Mouse (Mus musculus): ENCODE data around the gene Ing4. TPM values are rescaled to one million over a fixed set of nuclear protein-coding genes. Genes with fewer than 3 reads are reported as not detected.

The Ing4 gene
- polyA plus RNA-seq, 1 experiment: 16.1 TPM

GRCm38 (mm10) chr6:125071896-125072279, 32.3 kb downstream of the Ing4 start:
- TF ChIP-seq GATA1 (IDR thresholded peaks at IDR 0.05; ENCODE audit: low read length): no peak

GRCm38 (mm10) chr6:125073825-125074224, 34.3 kb downstream of the Ing4 start:
- no peak for TF ChIP-seq GATA1 (IDR thresholded peaks at IDR 0.05; ENCODE audit: low read length)

GRCm38 (mm10) chr6:125081394-125081793, 41.8 kb downstream of the Ing4 start:
- TF ChIP-seq GATA1 (IDR thresholded peaks at IDR 0.05; ENCODE audit: low read length): no peak

- no peak for TF ChIP-seq GATA1 (IDR thresholded peaks at IDR 0.05; ENCODE audit: low read length)
Observed at GRCm38 (mm10) chr6:125081797-125082560, 42.4 kb downstream of the Ing4 start.

DNA sequence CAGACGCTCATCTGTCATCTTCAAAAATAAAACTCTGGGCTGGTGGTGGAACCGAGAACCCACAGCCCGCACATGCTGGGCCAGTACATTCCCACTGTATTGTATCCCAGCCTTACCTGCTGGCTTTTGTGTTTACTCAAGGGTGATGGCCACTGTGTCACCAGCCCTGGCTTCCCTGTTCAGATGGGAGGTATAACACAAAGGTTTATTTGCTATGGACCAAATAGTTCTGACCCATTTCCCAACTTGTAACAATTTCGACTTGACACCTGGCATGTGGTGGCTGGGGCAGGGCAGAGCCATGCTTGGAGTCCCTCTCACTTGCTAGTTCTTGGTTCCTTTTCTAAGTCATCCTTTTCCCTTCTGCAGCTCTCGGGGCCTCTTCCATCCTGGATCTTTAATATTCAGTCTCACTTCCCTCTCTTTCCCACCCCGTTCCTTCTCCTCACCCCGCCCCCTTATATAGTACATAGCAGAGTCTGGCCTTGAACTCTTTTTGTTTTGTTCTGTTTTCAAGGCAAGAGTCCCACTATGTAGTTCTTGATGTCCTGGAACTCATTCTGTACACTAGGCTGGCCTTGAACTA, 43.3 kb downstream of the Ing4 start:
- TF ChIP-seq GATA1 (IDR thresholded peaks at IDR 0.05; ENCODE audit: low read length): no peak

DNA sequence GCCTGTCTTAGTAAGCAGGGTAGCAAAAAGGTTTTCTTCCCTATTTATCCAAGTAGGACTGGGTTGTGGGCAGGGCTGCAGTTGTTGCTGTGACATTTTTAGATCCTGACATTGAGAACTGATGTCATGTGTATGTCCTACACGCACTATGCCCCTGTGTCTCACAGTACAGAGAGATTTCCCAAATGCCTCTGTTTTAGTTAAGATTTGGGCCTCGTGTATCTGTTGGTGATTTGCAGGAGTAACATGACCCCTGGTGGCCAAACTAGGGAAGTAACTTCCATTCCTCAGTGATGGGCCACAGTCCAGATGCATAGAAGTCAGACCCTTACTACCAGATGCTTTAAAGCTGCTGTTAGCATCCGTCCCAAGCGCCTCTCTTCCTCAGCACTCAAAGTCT, 44.9 kb downstream of the Ing4 start:
- no peak for TF ChIP-seq GATA1 (IDR thresholded peaks at IDR 0.05; ENCODE audit: low read length)

DNA sequence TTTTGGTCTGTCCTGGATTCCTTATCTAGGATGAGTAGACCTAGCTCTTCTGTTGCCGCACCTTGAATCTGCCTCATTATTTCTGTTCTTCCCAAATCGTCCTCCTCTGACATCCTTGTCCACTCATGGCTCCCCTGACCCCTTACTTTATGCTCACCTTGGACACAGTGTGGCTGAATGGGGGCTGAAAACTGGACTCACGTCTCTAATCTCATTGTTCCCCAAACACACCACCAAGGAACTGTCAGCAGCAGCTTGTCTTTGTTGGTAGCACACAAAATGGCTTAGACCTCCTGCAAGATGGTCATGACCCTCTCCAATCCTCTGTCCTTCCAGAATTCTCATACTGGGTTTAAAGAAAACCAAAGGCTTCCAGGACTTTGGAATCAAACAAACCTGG, 48.4 kb downstream of the Ing4 start:
- no peak for TF ChIP-seq GATA1 (IDR thresholded peaks at IDR 0.05; ENCODE audit: low read length)

GRCm38 (mm10) chr6:125088561-125089321, 49.2 kb downstream of the Ing4 start:
- no peak for TF ChIP-seq GATA1 (IDR thresholded peaks at IDR 0.05; ENCODE audit: low read length)

DNA sequence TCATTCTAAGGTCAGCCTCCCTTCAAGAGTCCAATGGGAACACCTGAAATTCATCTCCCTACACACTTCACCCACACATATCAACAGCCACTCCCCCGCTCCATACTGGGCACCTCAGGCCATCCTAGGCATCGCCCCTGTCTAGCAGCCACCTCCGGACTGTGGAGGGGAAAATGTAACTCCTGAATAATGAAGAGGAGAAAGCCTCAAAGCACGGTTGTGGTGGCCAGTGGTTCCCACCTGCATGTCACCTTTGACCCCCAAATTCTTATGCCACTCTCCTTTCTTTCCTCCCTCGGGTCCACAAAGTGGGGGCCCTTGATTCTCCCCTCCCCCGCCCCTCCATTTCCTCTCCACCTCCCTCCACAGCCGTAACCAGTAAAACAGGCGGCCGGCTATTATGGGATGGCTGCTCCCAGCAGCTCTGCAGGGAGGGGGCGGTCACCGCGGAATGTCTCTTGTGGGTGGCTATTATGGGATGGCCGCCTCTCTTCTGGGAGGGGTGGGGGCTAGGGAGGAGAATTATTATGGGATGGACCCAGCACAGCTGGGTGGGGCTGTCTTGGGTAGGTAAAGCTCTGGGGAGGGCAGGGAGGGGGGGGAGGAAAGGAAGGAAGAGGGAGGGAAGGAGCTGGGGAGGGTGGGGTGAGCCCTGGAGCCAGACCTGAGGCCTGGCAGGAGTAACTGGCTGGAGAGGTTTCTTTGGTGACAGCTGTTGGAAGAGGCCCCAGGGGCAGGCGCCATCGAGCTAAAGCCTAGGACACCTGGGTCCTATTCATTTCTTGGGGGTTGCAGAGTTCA, 50.2 kb downstream of the Ing4 start:
- no peak for TF ChIP-seq GATA1 (IDR thresholded peaks at IDR 0.05; ENCODE audit: low read length)

- TF ChIP-seq GATA1 (IDR thresholded peaks at IDR 0.05; ENCODE audit: low read length): no peak
Observed at GRCm38 (mm10) chr6:125090341-125091085, 51.0 kb downstream of the Ing4 start.

DNA sequence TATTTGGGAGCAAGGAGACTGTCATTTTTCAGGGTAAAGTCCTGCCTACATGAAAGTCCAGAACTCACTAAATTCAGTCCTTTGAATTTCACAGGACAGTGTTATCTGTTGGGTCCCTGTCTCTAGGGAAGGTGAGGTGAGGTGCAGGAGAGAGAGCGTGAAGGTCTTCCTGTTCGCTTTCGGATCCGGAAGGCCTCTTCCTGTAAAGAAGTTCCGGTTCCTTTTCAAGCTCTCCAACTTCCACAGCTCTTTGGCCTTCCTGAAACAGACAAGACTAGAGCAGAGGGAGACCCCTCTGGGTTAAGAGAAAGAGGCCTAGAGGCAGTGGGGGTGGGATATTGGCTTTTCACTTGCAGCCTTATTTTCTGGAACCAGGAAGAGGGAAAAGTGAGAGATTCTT, 52.8 kb downstream of the Ing4 start:
- TF ChIP-seq GATA1 (IDR thresholded peaks at IDR 0.05; ENCODE audit: low read length): no peak

DNA sequence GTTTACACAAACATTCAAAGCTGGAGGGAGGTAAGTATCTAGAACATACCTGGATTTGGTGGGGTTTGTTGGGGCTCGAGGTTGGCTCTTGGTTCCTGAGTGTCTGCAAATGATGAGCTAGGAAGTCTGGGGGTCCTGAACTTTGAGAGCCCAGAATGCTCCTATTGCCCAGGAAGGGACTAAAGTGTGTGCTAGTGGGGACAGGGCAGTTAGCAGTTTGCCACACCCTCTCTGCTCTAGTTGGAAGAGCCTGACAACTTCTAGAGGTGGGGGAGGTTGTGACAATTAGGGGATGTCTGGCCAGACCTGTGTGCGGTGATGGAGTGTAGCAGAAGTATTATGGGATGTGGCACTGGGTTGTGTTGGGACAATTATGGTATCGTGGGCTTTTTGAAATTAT, 55.3 kb downstream of the Ing4 start:
- TF ChIP-seq GATA1 (IDR thresholded peaks at IDR 0.05; ENCODE audit: low read length): no peak

GRCm38 (mm10) chr6:125095391-125096278, 56.1 kb downstream of the Ing4 start, which contains the start of gene Chd4:
Gene Chd4, plus strand, starts transcription at chr6:125095981.
- no peak for TF ChIP-seq GATA1 (IDR thresholded peaks at IDR 0.05; ENCODE audit: low read length)

GRCm38 (mm10) chr6:125096279-125096596, 56.7 kb downstream of the Ing4 start:
- no peak for TF ChIP-seq GATA1 (IDR thresholded peaks at IDR 0.05; ENCODE audit: low read length)
